Comparison of ENCODE assay signal across 8 mouse cellular contexts in genomic region chr10:53629918-53630250, GRCm38 (mm10). TPM values are rescaled to one million over a fixed set of nuclear protein-coding genes. Genes with fewer than 3 reads are reported as not detected.
DNase-seq lines count a peak whose midpoint lies in the region; ATAC-seq and TF ChIP-seq lines count a peak whose summit lies in the region.

No protein-coding gene starts in this region.

- H3K4me1 ChIP-seq in E14TG2a.4 (replicated peaks; ENCODE audit: low read depth, low read length), result peaks cover 21% of the 10 kb centered on the region
- peaks cover 6% of the 10 kb centered on the region; the same call in 1 of the 2 replicates for H3K4me1 ChIP-seq in forebrain, embryonic 12.5 days
- peaks cover 5% of the 10 kb centered on the region; the same call in 1 of the 2 replicates for H3K4me1 ChIP-seq in liver, postnatal 0 days (ENCODE audit: insufficient read depth)
- no peaks in the 10 kb centered on the region for H3K4me1 ChIP-seq in neural tube, embryonic 14.5 days (ENCODE audit: control insufficient read depth, insufficient read depth, low read length)

- intact Hi-C loops in heart, postnatal 10 days (cut with DNase I), result loop anchor here (1.0 kb wide), 1 partner anchor 32 kb away; no protein-coding TSS in a partner anchor

- under 1% methylated on average over 34 of the region's 35 CpGs for WGBS in forebrain, embryonic 12.5 days
- under 1% methylated on average over 35 of the region's 35 CpGs for WGBS in large intestine, adult 2 months
- under 1% methylated on average over 28 of the region's 35 CpGs for WGBS in liver, postnatal 0 days (ENCODE audit: insufficient replicate concordance)
- under 1% methylated on average over 35 of the region's 35 CpGs for WGBS in neural tube, embryonic 14.5 days

- TF ChIP-seq EP300 in liver, postnatal 0 days (IDR thresholded peaks at IDR 0.05; ENCODE audit: low read depth), result no peak

- H3K9me3 ChIP-seq in E14TG2a.4 (ENCODE audit: low read length), result no peaks in the 10 kb centered on the region
- no peaks in the 10 kb centered on the region for H3K9me3 ChIP-seq in forebrain, embryonic 12.5 days
- no peaks in the 10 kb centered on the region for H3K9me3 ChIP-seq in liver, postnatal 0 days (ENCODE audit: low read length)
- H3K9me3 ChIP-seq in neural tube, embryonic 14.5 days (ENCODE audit: control insufficient read depth, low read length), result no peaks in the 10 kb centered on the region

- DNase-seq in c-Kit-positive CD71-positive TER-119-positive erythroid progenitor cells, embryonic 14.5 days (ENCODE audit: low spot score), result peak; percentile 96
- peak; percentile 97 to 98 for DNase-seq in heart, postnatal 10 days
- peak; percentile 92 for DNase-seq in large intestine, adult 2 months (ENCODE audit: low read depth, low spot score)
- DNase-seq in liver, postnatal 0 days, result peak; percentile 100
- DNase-seq in testis, postnatal 10 days (ENCODE audit: low spot score), result peak; percentile 99

- H3K27me3 ChIP-seq in E14TG2a.4 (ENCODE audit: insufficient read depth, low read length), result 0 out of 2 replicates have a peak, but pooled peaks cover 3% of the 10 kb centered on the region
- no peaks in the 10 kb centered on the region for H3K27me3 ChIP-seq in forebrain, embryonic 12.5 days
- no peaks in the 10 kb centered on the region for H3K27me3 ChIP-seq in liver, postnatal 0 days (ENCODE audit: insufficient read depth, low read length)
- no peaks in the 10 kb centered on the region for H3K27me3 ChIP-seq in neural tube, embryonic 14.5 days (ENCODE audit: control insufficient read depth, insufficient read depth, low read length)

- peaks cover 19% of the 10 kb centered on the region for H3K36me3 ChIP-seq in E14TG2a.4 (ENCODE audit: insufficient read depth, low read length)
- peaks cover 6% of the 10 kb centered on the region for H3K36me3 ChIP-seq in forebrain, embryonic 12.5 days (replicated peaks)
- H3K36me3 ChIP-seq in liver, postnatal 0 days (replicated peaks; ENCODE audit: insufficient read depth, low read length), result peaks cover 7% of the 10 kb centered on the region
- H3K36me3 ChIP-seq in neural tube, embryonic 14.5 days (ENCODE audit: control insufficient read depth, insufficient read depth, low read length), result 0 out of 2 replicates have a peak, but pooled peaks cover 1% of the 10 kb centered on the region

- TF ChIP-seq CTCF in E14TG2a.4 (conservative IDR thresholded peaks at IDR 0.05; ENCODE audit: low read length), result no peak
- TF ChIP-seq CTCF in liver, postnatal 0 days (IDR thresholded peaks at IDR 0.05; ENCODE audit: low read depth), result no peak

- peak overlapping the region; percentile 44 for H3K4me2 ChIP-seq in forebrain, embryonic 12.5 days
- H3K4me2 ChIP-seq in liver, postnatal 0 days (ENCODE audit: low read depth, low read length), result peak overlapping the region; percentile 76
- H3K4me2 ChIP-seq in neural tube, embryonic 14.5 days (ENCODE audit: low read depth, low read length), result peak overlapping the region; percentile 36

- ATAC-seq in forebrain, embryonic 12.5 days (ENCODE audit: low FRiP score), result peak; percentile 96
- ATAC-seq in liver, postnatal 0 days, result peak; percentile 95
- peak; percentile 97 for ATAC-seq in neural tube, embryonic 14.5 days (ENCODE audit: low read depth)

- peak overlapping the region; percentile 89 for H3K4me3 ChIP-seq in E14TG2a.4 (replicated peaks; ENCODE audit: low read length)
- H3K4me3 ChIP-seq in forebrain, embryonic 12.5 days (replicated peaks), result peak overlapping the region; percentile 77
- H3K4me3 ChIP-seq in liver, postnatal 0 days (ENCODE audit: low read depth, low read length), result peak overlapping the region; percentile 86
- H3K4me3 ChIP-seq in neural tube, embryonic 14.5 days (ENCODE audit: low read depth, low read length), result peak overlapping the region; percentile 67

- H3K27ac ChIP-seq in forebrain, embryonic 12.5 days, result peak overlapping the region; percentile 92
- H3K27ac ChIP-seq in liver, postnatal 0 days (ENCODE audit: low read depth), result peak overlapping the region; percentile 95
- H3K27ac ChIP-seq in neural tube, embryonic 14.5 days (ENCODE audit: low read depth, low read length), result peak overlapping the region; percentile 82

- peak overlapping the region; percentile 78 for H3K9ac ChIP-seq in forebrain, embryonic 12.5 days
- H3K9ac ChIP-seq in liver, postnatal 0 days (replicated peaks), result peak overlapping the region; percentile 80
- H3K9ac ChIP-seq in neural tube, embryonic 14.5 days (replicated peaks; ENCODE audit: low read depth, low read length), result peak overlapping the region; percentile 71

RNA-seq across cellular contexts. Expression of gene Mcm9, which starts 0.4 kb away (rescaled TPM):
- 15.7 and 18.9 TPM in 2 replicates for polyA plus RNA-seq in forebrain, embryonic 12.5 days (2016; fragmentation: Nextera tagmentation; extraction: Ambion mirVana)
- total RNA-seq in heart, postnatal 10 days (2021), result 1 to 10 TPM; 7.8 to 9.6 TPM
- 2.6 and 3.8 TPM in 2 replicates for polyA plus RNA-seq in large intestine, adult 2 months (2012; rRNA removed)
- 2.7 and 3.0 TPM in 2 replicates for polyA plus RNA-seq in liver, postnatal 0 days (2015; fragmentation: Nextera tagmentation; extraction: Ambion mirVana)
- polyA plus RNA-seq in neural tube, embryonic 14.5 days (2014; fragmentation: Nextera tagmentation; extraction: Ambion mirVana), result 8.0 and 8.5 TPM in 2 replicates

RNA-seq across cellular contexts. Expression of gene Asf1a, which starts 33.3 kb away (rescaled TPM):
- 158 and 160 TPM in 2 replicates for polyA plus RNA-seq in forebrain, embryonic 12.5 days (2016; fragmentation: Nextera tagmentation; extraction: Ambion mirVana)
- 10 to 100 TPM; 31.2 to 39.1 TPM for total RNA-seq in heart, postnatal 10 days (2021)
- polyA plus RNA-seq in large intestine, adult 2 months (2012; rRNA removed), result 4.0 and 4.7 TPM in 2 replicates
- 49.7 and 51.8 TPM in 2 replicates for polyA plus RNA-seq in liver, postnatal 0 days (2015; fragmentation: Nextera tagmentation; extraction: Ambion mirVana)
- polyA plus RNA-seq in neural tube, embryonic 14.5 days (2014; fragmentation: Nextera tagmentation; extraction: Ambion mirVana), result 67.6 and 79.3 TPM in 2 replicates

Comparison
In these comparisons a context has a peak if more than half of its experiments do, and no peak if none do; other contexts are left out.
1. Peak in every context shown above with its lines: DNase-seq, ATAC-seq, H3K4me3 ChIP-seq and H3K27ac ChIP-seq.